Mouse (Mus musculus) cerebellum, postnatal 10 days (tissue): ENCODE data around the gene Gkap1.
A peak's percentile ranks its signal among the peaks of the same experiment; 100 is the strongest.

Experiments
- DNase-seq, 2 experiments: peaks; one replicate each; pipeline ENCODE4 v3.0.0; 2021; ENCODE audit warnings: mixed read lengths in 2 of 2

Gkap1 gene

DNA sequence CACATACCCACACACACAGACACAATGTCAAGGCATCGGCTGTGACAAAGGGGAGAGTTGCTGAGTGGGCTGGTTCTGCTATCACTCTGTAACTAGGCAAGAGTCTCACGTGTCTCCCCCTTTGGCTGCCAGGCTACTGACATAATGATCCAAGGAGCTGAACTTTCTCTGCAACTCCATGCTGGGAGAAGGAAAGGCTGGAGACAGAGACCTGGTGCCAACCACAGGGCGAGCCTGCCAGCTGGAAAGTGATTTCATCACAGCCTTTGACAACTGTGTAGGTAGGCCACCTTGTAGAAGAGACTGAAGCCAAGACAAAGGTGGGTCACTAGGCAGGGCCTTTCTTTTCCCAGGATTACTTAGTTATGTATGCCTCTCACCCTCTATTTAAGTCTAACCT is 78.3 kb downstream of the Gkap1 start:
- DNase-seq = peak in 1 of 2 experiments; percentile 41

DNA sequence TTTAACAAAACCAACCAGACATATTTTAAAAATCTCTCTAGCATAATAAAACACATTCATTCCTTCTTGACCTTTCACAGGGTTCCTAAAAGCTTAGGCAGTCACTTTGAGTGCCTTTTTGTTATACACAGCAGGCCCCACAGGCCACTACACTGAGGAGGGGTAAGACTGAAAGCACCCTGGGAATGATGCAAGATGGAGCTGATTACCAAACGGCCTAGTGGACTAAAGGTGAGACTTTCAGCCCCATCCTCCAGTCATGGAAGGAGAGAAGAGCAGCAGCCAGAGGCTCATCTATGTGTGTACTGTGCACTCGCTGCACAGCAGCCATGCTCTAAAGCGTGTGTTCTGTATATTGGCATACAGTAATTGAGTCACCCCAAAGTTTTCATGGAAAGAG is 80.6 kb downstream of the Gkap1 start:
- DNase-seq = no peak

DNA sequence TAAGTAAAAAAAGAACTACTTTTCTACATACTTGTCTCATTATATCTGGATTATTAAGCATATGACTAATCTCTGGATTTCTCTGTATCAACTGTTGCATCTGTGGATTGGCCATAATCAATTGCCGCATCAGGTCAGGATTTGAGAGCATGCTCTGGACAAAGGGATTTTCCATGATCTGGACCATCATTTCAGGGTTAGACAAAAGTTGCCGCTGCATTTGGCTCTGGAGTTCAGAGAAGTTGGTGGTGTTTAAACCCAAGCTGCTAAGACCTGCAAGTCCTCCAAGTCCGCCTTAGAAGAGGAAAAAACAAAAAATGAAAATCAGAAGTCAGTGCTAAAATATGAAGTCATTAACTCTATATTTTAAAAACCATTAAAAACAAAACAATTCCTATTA is 82.3 kb downstream of the Gkap1 start:
- DNase-seq = no peak

- no peak for DNase-seq
Measured at GRCm38 (mm10) chr13:58192146-58192545, 83.4 kb downstream of the Gkap1 start.

- no peak for DNase-seq
Measured at GRCm38 (mm10) chr13:58191516-58191915, 84.0 kb downstream of the Gkap1 start.

DNA sequence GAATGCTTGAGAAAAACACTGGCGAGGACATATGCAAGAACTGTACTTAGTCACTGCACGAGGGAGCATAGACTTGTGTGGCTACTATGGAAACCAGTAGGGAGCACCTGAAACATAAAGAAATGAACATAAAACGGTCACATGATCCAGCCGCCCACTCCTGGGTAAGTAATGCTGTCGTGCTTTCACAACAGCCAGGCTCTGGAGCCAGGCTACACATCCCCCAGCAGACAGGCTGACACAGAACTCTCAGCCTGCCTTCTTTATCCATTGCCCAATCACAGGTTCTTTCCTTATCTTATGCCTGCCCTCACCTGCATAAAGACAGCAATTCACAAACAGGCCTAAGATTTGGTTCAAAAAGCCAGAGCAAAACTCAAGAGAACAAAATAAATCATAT is 86.0 kb downstream of the Gkap1 start:
- no peak for DNase-seq

DNA sequence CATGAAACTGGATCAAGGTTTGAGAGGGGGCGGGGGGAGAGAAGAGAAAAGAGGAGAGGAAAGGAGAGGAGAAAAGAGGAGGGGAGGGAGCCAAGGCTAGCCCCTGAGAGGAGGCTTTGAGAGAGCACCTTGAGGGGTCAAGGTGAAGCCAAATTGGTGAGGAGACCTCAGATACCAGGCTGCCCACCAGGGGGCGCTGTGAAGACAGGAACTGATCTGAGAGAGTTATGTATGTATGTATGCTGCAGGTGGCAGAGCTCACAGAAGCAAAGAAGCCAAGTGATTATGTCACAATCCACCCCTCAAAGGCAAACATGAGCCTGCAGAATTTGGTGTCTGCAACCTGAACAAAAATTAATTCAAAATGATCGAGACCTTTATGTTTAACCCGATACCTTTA is 87.1 kb downstream of the Gkap1 start:
- peak; percentile 94 to 98 for DNase-seq

- DNase-seq = no peak
Measured at GRCm38 (mm10) chr13:58187751-58188150, 87.7 kb downstream of the Gkap1 start.

DNA sequence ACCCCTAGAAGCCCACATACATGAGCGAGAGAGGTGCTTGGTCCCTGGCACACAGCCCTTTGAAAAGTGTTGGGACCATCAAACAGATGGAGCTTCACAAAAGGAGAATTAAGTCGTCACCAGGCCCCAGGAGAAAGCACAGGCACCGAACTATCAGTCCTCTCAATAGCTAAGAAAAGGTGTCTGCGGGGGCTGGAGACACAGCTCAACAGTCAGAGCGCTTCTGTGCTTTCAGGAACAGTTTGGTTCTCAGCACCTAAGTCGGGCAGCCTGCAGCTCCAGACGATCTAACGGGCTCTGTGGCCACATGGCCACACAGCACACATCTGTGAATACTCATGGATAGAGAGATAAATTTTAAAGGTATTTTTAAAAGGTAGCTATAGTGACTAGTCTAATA is 89.2 kb downstream of the Gkap1 start:
- DNase-seq = no peak

DNA sequence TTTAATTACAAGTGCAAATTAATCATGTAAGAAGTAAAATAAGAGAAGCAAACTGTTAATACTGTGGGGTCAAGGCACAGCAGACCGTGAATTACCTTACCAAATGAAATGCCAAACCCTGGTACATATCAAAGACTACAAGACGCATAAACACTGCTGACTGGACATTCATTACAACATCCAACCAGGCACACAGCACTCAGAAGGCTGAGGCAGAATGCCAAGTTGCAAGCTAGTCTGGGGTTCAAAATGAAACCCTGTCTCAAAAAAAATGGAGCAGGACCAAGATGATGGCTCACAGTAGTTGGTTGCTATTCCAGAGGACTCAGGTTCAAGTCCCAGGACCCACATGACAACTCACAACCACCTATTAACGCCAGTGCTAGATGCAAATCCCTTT is 91.4 kb downstream of the Gkap1 start:
- no peak for DNase-seq
